In genomic region chr9:14379769-14380385, GRCm38 (mm10) we compare ENCODE assay signal across 8 mouse cellular contexts. TPM values are rescaled to one million over a fixed set of nuclear protein-coding genes. Genes with fewer than 3 reads are reported as not detected.
DNase-seq lines count a peak whose midpoint lies in the region; ATAC-seq and TF ChIP-seq lines count a peak whose summit lies in the region.

No protein-coding gene starts in this region.

- peak overlapping the region; percentile 96 for H3K27ac ChIP-seq in left cerebral cortex, adult 2 months
- H3K27ac ChIP-seq in embryonic facial prominence, embryonic 12.5 days: no peak overlapping the region
- H3K27ac ChIP-seq in hindbrain, embryonic 16.5 days (ENCODE audit: low read depth, low read length): peak overlapping the region; percentile 92
- peak overlapping the region; percentile 91 for H3K27ac ChIP-seq in midbrain, postnatal 0 days (ENCODE audit: low read depth, low read length)

- no peaks in the 10 kb centered on the region for H3K36me3 ChIP-seq in embryonic facial prominence, embryonic 12.5 days
- no peaks in the 10 kb centered on the region for H3K36me3 ChIP-seq in hindbrain, embryonic 16.5 days (ENCODE audit: control insufficient read depth, insufficient read depth, low read length)
- no peaks in the 10 kb centered on the region for H3K36me3 ChIP-seq in midbrain, postnatal 0 days (ENCODE audit: insufficient read depth, low read length)

- peaks cover 9% of the 10 kb centered on the region for H3K4me1 ChIP-seq in embryonic facial prominence, embryonic 12.5 days
- peaks cover 18% of the 10 kb centered on the region for H3K4me1 ChIP-seq in hindbrain, embryonic 16.5 days (ENCODE audit: control insufficient read depth, insufficient read depth, low read depth, low read length)
- peaks cover 7% of the 10 kb centered on the region; the same call in 1 of the 2 replicates for H3K4me1 ChIP-seq in midbrain, postnatal 0 days (ENCODE audit: insufficient read depth, low read length)

- peak overlapping the region; percentile 78 for H3K9ac ChIP-seq in embryonic facial prominence, embryonic 12.5 days
- peak overlapping the region; percentile 93 for H3K9ac ChIP-seq in hindbrain, embryonic 16.5 days (ENCODE audit: low read depth, low read length)
- peak overlapping the region; percentile 96 for H3K9ac ChIP-seq in midbrain, postnatal 0 days (replicated peaks; ENCODE audit: low read length, poor library complexity, severe bottlenecking)

- 0 out of 2 replicates have a peak, but pooled peaks have one; percentile 2 for ATAC-seq in embryonic facial prominence, embryonic 12.5 days (ENCODE audit: insufficient number of reproducible peaks, insufficient read depth, low FRiP score, low TSS enrichment)
- ATAC-seq in hindbrain, embryonic 16.5 days: no peak
- ATAC-seq in midbrain, postnatal 0 days (ENCODE audit: low FRiP score): no peak

- H3K27me3 ChIP-seq in embryonic facial prominence, embryonic 12.5 days: 0 out of 2 replicates have a peak, but pooled peaks cover 4% of the 10 kb centered on the region
- H3K27me3 ChIP-seq in hindbrain, embryonic 16.5 days (replicated peaks; ENCODE audit: control insufficient read depth, insufficient read depth, low read length): no peaks in the 10 kb centered on the region
- no peaks in the 10 kb centered on the region for H3K27me3 ChIP-seq in midbrain, postnatal 0 days (ENCODE audit: insufficient read depth, low read length)

- peak overlapping the region; percentile 81 for H3K4me3 ChIP-seq in left cerebral cortex, adult 2 months
- peak overlapping the region; percentile 63 for H3K4me3 ChIP-seq in embryonic facial prominence, embryonic 12.5 days
- peak overlapping the region; percentile 58 for H3K4me3 ChIP-seq in hindbrain, embryonic 16.5 days (ENCODE audit: low read length)
- peak overlapping the region; percentile 82 for H3K4me3 ChIP-seq in midbrain, postnatal 0 days (ENCODE audit: low read depth, low read length)

- TF ChIP-seq CTCF in left cerebral cortex, adult 2 months (IDR thresholded peaks at IDR 0.05): no peak
- TF ChIP-seq CTCF in midbrain, postnatal 0 days (IDR thresholded peaks at IDR 0.05): no peak

- H3K9me3 ChIP-seq in embryonic facial prominence, embryonic 12.5 days: no peaks in the 10 kb centered on the region
- H3K9me3 ChIP-seq in hindbrain, embryonic 16.5 days (ENCODE audit: control insufficient read depth, low read length): no peaks in the 10 kb centered on the region
- no peaks in the 10 kb centered on the region for H3K9me3 ChIP-seq in midbrain, postnatal 0 days (ENCODE audit: low read length)

- H3K4me2 ChIP-seq in embryonic facial prominence, embryonic 12.5 days (replicated peaks): peak overlapping the region; percentile 92
- peak overlapping the region; percentile 90 for H3K4me2 ChIP-seq in hindbrain, embryonic 16.5 days (ENCODE audit: low read length)
- H3K4me2 ChIP-seq in midbrain, postnatal 0 days (ENCODE audit: low read depth, low read length, poor library complexity, severe bottlenecking): peak overlapping the region; percentile 87

- no peak for DNase-seq in left cerebral cortex, adult 2 months (ENCODE audit: extremely low spot score in 1 of 2, low spot score in 2 of 2)
- no peak for DNase-seq in left cerebral cortex, postnatal 10 days (ENCODE audit: extremely low spot score in 1 of 2, low spot score in 2 of 2)
- DNase-seq in midbrain, postnatal 0 days (ENCODE audit: low spot score): no peak
- no peak for DNase-seq in left cerebral cortex, adult 9 months (ENCODE audit: low spot score in 2 of 2)
- no peak for DNase-seq in right cerebral cortex, adult 2 months (ENCODE audit: low spot score in 2 of 2)
- DNase-seq in natural killer cell, adult 2 months (ENCODE audit: low spot score in 2 of 2): no peak

- intact Hi-C loops in left cerebral cortex, adult 2 months (cut with DNase I): loop anchor here (2.0 to 5.0 kb wide), 2 partner anchors 103 to 121 kb away; partner anchors contain the start of genes Cwc15, Kdm4d and Sesn3
- intact Hi-C loops in left cerebral cortex, postnatal 10 days (cut with DNase I): loop anchor here (5.0 kb wide), 1 partner anchor 122 kb away; the partner anchor contains the start of genes Cwc15 and Kdm4d

- WGBS in embryonic facial prominence, embryonic 12.5 days: 22% methylated on average over 8 of the region's 8 CpGs
- 31% methylated on average over 8 of the region's 8 CpGs for WGBS in hindbrain, embryonic 16.5 days
- WGBS in midbrain, postnatal 0 days: 22% methylated on average over 8 of the region's 8 CpGs

RNA-seq across cellular contexts. Expression of gene Endod1, which starts 1.4 kb away (rescaled TPM):
- 10 to 100 TPM; 62.1 to 62.5 TPM for total RNA-seq in left cerebral cortex, adult 2 months (2021)
- total RNA-seq in left cerebral cortex, postnatal 10 days (2021): 10 to 100 TPM; 48.5 to 50.7 TPM
- polyA plus RNA-seq in embryonic facial prominence, embryonic 12.5 days (2016; fragmentation: Nextera tagmentation; extraction: Ambion mirVana): 10.7 and 11.9 TPM in 2 replicates
- 42.9 and 44.9 TPM in 2 replicates for polyA plus RNA-seq in hindbrain, embryonic 16.5 days (2015; fragmentation: Nextera tagmentation; extraction: Ambion mirVana)
- 79.8 and 92.3 TPM in 2 replicates for total RNA-seq in midbrain, postnatal 0 days (2014; rRNA removed)
- polyA plus RNA-seq in midbrain, postnatal 0 days (2015; fragmentation: Nextera tagmentation; extraction: Ambion mirVana): 40.6 and 43.1 TPM in 2 replicates
